In genomic region chr11:75510627-75510993, GRCm38 (mm10) we compare ENCODE assay signal across 8 mouse cellular contexts. TPM values are rescaled to one million over a fixed set of nuclear protein-coding genes. Genes with fewer than 3 reads are reported as not detected.
DNase-seq lines count a peak whose midpoint lies in the region; ATAC-seq and TF ChIP-seq lines count a peak whose summit lies in the region.

No protein-coding gene starts in this region.

- peak overlapping the region; percentile 93 for H3K4me2 ChIP-seq in forebrain, embryonic 13.5 days
- peak overlapping the region; percentile 97 for H3K4me2 ChIP-seq in liver, embryonic 16.5 days (ENCODE audit: low read depth, low read length)
- H3K4me2 ChIP-seq in neural tube, embryonic 12.5 days (replicated peaks) = peak overlapping the region; percentile 92
- H3K4me2 ChIP-seq in stomach, postnatal 0 days (replicated peaks; ENCODE audit: low read depth) = peak overlapping the region; percentile 99

- H3K27me3 ChIP-seq in E14TG2a.4 (ENCODE audit: insufficient read depth, low read length) = peaks cover 36% of the 10 kb centered on the region
- H3K27me3 ChIP-seq in forebrain, embryonic 13.5 days = no peaks in the 10 kb centered on the region
- no peaks in the 10 kb centered on the region for H3K27me3 ChIP-seq in liver, embryonic 16.5 days (ENCODE audit: control insufficient read depth, insufficient read depth, low read depth, low read length)
- no peaks in the 10 kb centered on the region for H3K27me3 ChIP-seq in neural tube, embryonic 12.5 days (replicated peaks)
- no peaks in the 10 kb centered on the region for H3K27me3 ChIP-seq in stomach, postnatal 0 days (ENCODE audit: control insufficient read depth, insufficient read depth, low read length)

- ATAC-seq in forebrain, embryonic 13.5 days = peak; percentile 88
- ATAC-seq in liver, embryonic 16.5 days (ENCODE audit: low read depth) = peak; percentile 81
- peak; percentile 91 for ATAC-seq in neural tube, embryonic 12.5 days (ENCODE audit: low FRiP score, low read depth)
- ATAC-seq in stomach, postnatal 0 days (ENCODE audit: low FRiP score, low TSS enrichment) = peak; percentile 90

- TF ChIP-seq EP300 in stomach, postnatal 0 days (optimal IDR thresholded peaks at IDR 0.05) = no peak

- TF ChIP-seq CTCF in E14TG2a.4 (conservative IDR thresholded peaks at IDR 0.05; ENCODE audit: low read length) = peak; percentile 73
- peak; percentile 95 for TF ChIP-seq CTCF in stomach, postnatal 0 days (IDR thresholded peaks at IDR 0.05; ENCODE audit: low read depth)

- peak; percentile 87 for DNase-seq in c-Kit-positive CD71-positive TER-119-positive erythroid progenitor cells, embryonic 14.5 days (ENCODE audit: low spot score)
- peak; percentile 97 to 98 for DNase-seq in heart, postnatal 10 days
- peak; percentile 98 for DNase-seq in kidney, postnatal 4 days
- peak; percentile 96 for DNase-seq in stomach, postnatal 0 days (ENCODE audit: low spot score)

- intact Hi-C loops in heart, postnatal 10 days (cut with DNase I) = loop anchor here (5.0 kb wide), 1 partner anchor 108 kb away; no protein-coding TSS in a partner anchor

- H3K36me3 ChIP-seq in E14TG2a.4 (ENCODE audit: insufficient read depth, low read length) = peaks cover 46% of the 10 kb centered on the region
- H3K36me3 ChIP-seq in forebrain, embryonic 13.5 days (ENCODE audit: poor library complexity, severe bottlenecking) = peaks cover 49% of the 10 kb centered on the region
- peaks cover 29% of the 10 kb centered on the region for H3K36me3 ChIP-seq in liver, embryonic 16.5 days (ENCODE audit: control insufficient read depth, insufficient read depth)
- H3K36me3 ChIP-seq in neural tube, embryonic 12.5 days = peaks cover 44% of the 10 kb centered on the region
- H3K36me3 ChIP-seq in stomach, postnatal 0 days (ENCODE audit: control insufficient read depth, insufficient read depth, low read length) = peaks cover 19% of the 10 kb centered on the region

- H3K27ac ChIP-seq in forebrain, embryonic 13.5 days = peak overlapping the region; percentile 67
- H3K27ac ChIP-seq in liver, embryonic 16.5 days (ENCODE audit: low read length) = peak overlapping the region; percentile 91
- H3K27ac ChIP-seq in neural tube, embryonic 12.5 days = no peak overlapping the region
- H3K27ac ChIP-seq in stomach, postnatal 0 days (replicated peaks) = peak overlapping the region; percentile 95

- H3K4me3 ChIP-seq in E14TG2a.4 (replicated peaks; ENCODE audit: low read length) = peak overlapping the region; percentile 86
- H3K4me3 ChIP-seq in forebrain, embryonic 13.5 days = peak overlapping the region; percentile 50
- H3K4me3 ChIP-seq in liver, embryonic 16.5 days (ENCODE audit: low read depth, low read length) = peak overlapping the region; percentile 68
- H3K4me3 ChIP-seq in neural tube, embryonic 12.5 days = peak overlapping the region; percentile 48
- H3K4me3 ChIP-seq in stomach, postnatal 0 days (ENCODE audit: low read depth, low read length) = peak overlapping the region; percentile 57

- WGBS in forebrain, embryonic 13.5 days = 2% methylated on average over 24 of the region's 24 CpGs
- 2% methylated on average over 24 of the region's 24 CpGs for WGBS in liver, embryonic 16.5 days (ENCODE audit: insufficient replicate concordance)
- WGBS in neural tube, embryonic 12.5 days = 2% methylated on average over 24 of the region's 24 CpGs
- WGBS in stomach, postnatal 0 days = 1% methylated on average over 24 of the region's 24 CpGs

- H3K9me3 ChIP-seq in E14TG2a.4 (ENCODE audit: low read length) = no peaks in the 10 kb centered on the region
- no peaks in the 10 kb centered on the region for H3K9me3 ChIP-seq in forebrain, embryonic 13.5 days (replicated peaks)
- no peaks in the 10 kb centered on the region for H3K9me3 ChIP-seq in liver, embryonic 16.5 days (replicated peaks; ENCODE audit: control insufficient read depth, low read length)
- no peaks in the 10 kb centered on the region for H3K9me3 ChIP-seq in neural tube, embryonic 12.5 days
- no peaks in the 10 kb centered on the region for H3K9me3 ChIP-seq in stomach, postnatal 0 days (ENCODE audit: control insufficient read depth, low read length)

- peak overlapping the region; percentile 74 for H3K9ac ChIP-seq in forebrain, embryonic 13.5 days
- H3K9ac ChIP-seq in liver, embryonic 16.5 days (ENCODE audit: low read depth, low read length) = peak overlapping the region; percentile 75
- peak overlapping the region; percentile 58 for H3K9ac ChIP-seq in neural tube, embryonic 12.5 days
- peak overlapping the region; percentile 68 for H3K9ac ChIP-seq in stomach, postnatal 0 days (ENCODE audit: low read length)

- H3K4me1 ChIP-seq in E14TG2a.4 (replicated peaks; ENCODE audit: low read depth, low read length) = peaks cover 54% of the 10 kb centered on the region
- peaks cover 17% of the 10 kb centered on the region for H3K4me1 ChIP-seq in forebrain, embryonic 13.5 days
- peaks cover 23% of the 10 kb centered on the region for H3K4me1 ChIP-seq in liver, embryonic 16.5 days (ENCODE audit: control insufficient read depth, low read depth, low read length)
- peaks cover 21% of the 10 kb centered on the region for H3K4me1 ChIP-seq in neural tube, embryonic 12.5 days
- peaks cover 3% of the 10 kb centered on the region; the same call in 1 of the 2 replicates for H3K4me1 ChIP-seq in stomach, postnatal 0 days (replicated peaks; ENCODE audit: control insufficient read depth, insufficient read depth)

RNA-seq across cellular contexts. Expression of gene Rilp, which starts 0.7 kb away (rescaled TPM):
- 0.40 and 0.47 TPM in 2 replicates for polyA plus RNA-seq in forebrain, embryonic 13.5 days (2015; fragmentation: Nextera tagmentation; extraction: Ambion mirVana)
- 10 to 100 TPM; 32.2 to 34.5 TPM for total RNA-seq in heart, postnatal 10 days (2021)
- 3.8 and 4.7 TPM in 2 replicates for polyA plus RNA-seq in liver, embryonic 16.5 days (2015; fragmentation: Nextera tagmentation; extraction: Ambion mirVana)
- 0.52 and 0.76 TPM in 2 replicates for polyA plus RNA-seq in neural tube, embryonic 12.5 days (2016; fragmentation: Nextera tagmentation; extraction: Ambion mirVana)
- 2.7 and 3.5 TPM in 2 replicates for polyA plus RNA-seq in stomach, postnatal 0 days (2015; fragmentation: Nextera tagmentation; extraction: Ambion mirVana)

RNA-seq across cellular contexts. Expression of gene Scarf1, which starts 2.7 kb away (rescaled TPM):
- 3.3 TPM in 2 replicates for polyA plus RNA-seq in forebrain, embryonic 13.5 days (2015; fragmentation: Nextera tagmentation; extraction: Ambion mirVana)
- 10 to 100 TPM; 15.9 to 17.8 TPM for total RNA-seq in heart, postnatal 10 days (2021)
- polyA plus RNA-seq in liver, embryonic 16.5 days (2015; fragmentation: Nextera tagmentation; extraction: Ambion mirVana) = 2.5 and 3.4 TPM in 2 replicates
- 4.9 and 5.8 TPM in 2 replicates for polyA plus RNA-seq in neural tube, embryonic 12.5 days (2016; fragmentation: Nextera tagmentation; extraction: Ambion mirVana)
- polyA plus RNA-seq in stomach, postnatal 0 days (2015; fragmentation: Nextera tagmentation; extraction: Ambion mirVana) = 2.8 and 2.9 TPM in 2 replicates

RNA-seq across cellular contexts. Expression of gene Slc43a2, which starts 20.9 kb away (rescaled TPM):
- polyA plus RNA-seq in forebrain, embryonic 13.5 days (2015; fragmentation: Nextera tagmentation; extraction: Ambion mirVana) = 11.3 and 11.7 TPM in 2 replicates
- total RNA-seq in heart, postnatal 10 days (2021) = 10 to 100 TPM; 14.2 to 17.3 TPM
- 4.4 and 4.5 TPM in 2 replicates for polyA plus RNA-seq in liver, embryonic 16.5 days (2015; fragmentation: Nextera tagmentation; extraction: Ambion mirVana)
- polyA plus RNA-seq in neural tube, embryonic 12.5 days (2016; fragmentation: Nextera tagmentation; extraction: Ambion mirVana) = 14.2 and 17.1 TPM in 2 replicates
- polyA plus RNA-seq in stomach, postnatal 0 days (2015; fragmentation: Nextera tagmentation; extraction: Ambion mirVana) = 5.7 and 6.4 TPM in 2 replicates

RNA-seq across cellular contexts. Expression of gene Prpf8, which starts 24.0 kb away (rescaled TPM):
- polyA plus RNA-seq in forebrain, embryonic 13.5 days (2015; fragmentation: Nextera tagmentation; extraction: Ambion mirVana) = 56.3 and 63.2 TPM in 2 replicates
- 100 to 1,000 TPM; 103 to 109 TPM for total RNA-seq in heart, postnatal 10 days (2021)
- 24.1 and 25.3 TPM in 2 replicates for polyA plus RNA-seq in liver, embryonic 16.5 days (2015; fragmentation: Nextera tagmentation; extraction: Ambion mirVana)
- polyA plus RNA-seq in neural tube, embryonic 12.5 days (2016; fragmentation: Nextera tagmentation; extraction: Ambion mirVana) = 68.3 and 69.2 TPM in 2 replicates
- 15.8 and 16.0 TPM in 2 replicates for polyA plus RNA-seq in stomach, postnatal 0 days (2015; fragmentation: Nextera tagmentation; extraction: Ambion mirVana)

RNA-seq across cellular contexts. Expression of gene Tlcd2, which starts 49.1 kb away (rescaled TPM):
- 1.4 and 1.9 TPM in 2 replicates for polyA plus RNA-seq in forebrain, embryonic 13.5 days (2015; fragmentation: Nextera tagmentation; extraction: Ambion mirVana)
- 1 to 10 TPM; 8.1 to 9.3 TPM for total RNA-seq in heart, postnatal 10 days (2021)
- 19.6 and 20.4 TPM in 2 replicates for polyA plus RNA-seq in liver, embryonic 16.5 days (2015; fragmentation: Nextera tagmentation; extraction: Ambion mirVana)
- polyA plus RNA-seq in neural tube, embryonic 12.5 days (2016; fragmentation: Nextera tagmentation; extraction: Ambion mirVana) = 8.3 and 8.6 TPM in 2 replicates
- 16.0 and 17.2 TPM in 2 replicates for polyA plus RNA-seq in stomach, postnatal 0 days (2015; fragmentation: Nextera tagmentation; extraction: Ambion mirVana)
